Mouse (Mus musculus): Measurements from ENCODE around the gene Olfr700.
"Not testable (repeated sequence)": the region's sequence is repeated elsewhere in the genome, so short reads cannot be mapped to it uniquely, and the experiment has no call there.

Gene Olfr700

DNA sequence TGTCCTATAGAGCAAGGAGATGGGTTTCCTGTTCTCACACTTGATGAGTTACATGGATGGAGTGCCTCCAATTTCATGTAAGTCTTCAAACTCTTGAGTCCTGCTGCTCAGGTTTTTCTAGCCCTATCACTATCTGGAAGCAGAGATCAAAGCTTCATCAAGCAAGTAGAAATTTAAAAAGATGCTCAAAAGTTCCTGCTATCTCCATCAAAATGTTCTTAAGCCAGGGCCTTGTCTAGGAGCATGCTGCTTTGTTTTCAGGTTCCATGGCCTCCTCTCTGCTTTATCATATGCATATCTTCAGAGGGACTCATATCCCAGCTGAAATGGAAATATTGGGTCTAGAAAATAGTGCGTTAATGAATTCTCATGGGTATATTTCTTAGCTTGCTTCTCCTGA lies at the start of gene Olfr700:
Olfr700 (minus strand) TSS at position 101 of the 400 bp plus-strand sequence.
- DNase-seq (ENCODE audit: low read depth, low spot score) = no peak

DNA sequence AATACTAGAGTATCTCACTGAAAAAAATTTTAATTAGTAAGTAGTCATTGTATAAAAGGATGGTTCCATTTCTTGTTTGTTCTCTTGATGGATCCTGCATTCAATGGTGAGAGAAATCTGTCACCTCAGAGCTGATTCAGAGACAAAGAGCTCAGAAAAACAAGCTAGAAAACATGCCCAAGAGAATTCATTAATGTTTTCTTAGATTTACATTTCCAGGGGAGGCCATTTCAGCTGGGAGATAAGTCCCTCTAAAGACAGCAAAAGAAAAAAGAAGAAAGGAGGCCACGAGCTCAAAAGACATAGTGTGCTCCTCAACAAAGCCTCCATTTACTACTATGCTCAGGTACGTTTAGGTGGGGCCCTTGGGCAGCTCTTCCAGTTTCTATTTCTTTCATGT lies 34.4 kb upstream of the Olfr700 start, which contains the start of gene Olfr703:
Olfr703 (plus strand) TSS at position 301 of the 400 bp plus-strand sequence.
- DNase-seq (ENCODE audit: low read depth, low spot score) = no peak

- no peak for DNase-seq (ENCODE audit: low read depth, low spot score)
Observed at GRCm38 (mm10) chr7:106833793-106834192, 25.2 kb upstream of the Olfr700 start, which contains the start of gene Olfr702. TSS of gene Olfr702 (minus strand) at chr7:106833893.

GRCm38 (mm10) chr7:106818414-106818813 lies 9.8 kb upstream of the Olfr700 start:
- no peak for DNase-seq (ENCODE audit: low read depth, low spot score)

DNA sequence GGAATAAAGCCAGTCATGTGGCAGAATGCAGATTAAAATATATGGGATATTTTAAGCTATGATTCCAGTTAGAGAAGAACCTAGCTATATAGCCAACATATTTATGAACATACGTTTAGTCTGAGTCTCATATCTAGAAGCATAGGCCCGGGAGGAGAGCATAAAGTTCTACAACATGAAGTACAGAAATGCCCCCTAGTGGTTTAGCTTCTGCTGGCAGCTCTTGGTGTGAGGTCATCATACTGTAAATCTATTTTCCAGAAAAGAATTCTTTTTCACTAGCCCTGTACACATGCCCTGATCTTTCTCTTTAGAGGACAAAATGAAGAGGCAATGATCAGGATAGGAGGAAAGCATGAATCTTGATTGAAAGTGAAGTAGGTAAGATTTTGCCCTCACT lies 7.1 kb upstream of the Olfr700 start:
- DNase-seq (ENCODE audit: low read depth, low spot score) = no peak

GRCm38 (mm10) chr7:106813829-106814228 lies 5.2 kb upstream of the Olfr700 start, which contains the start of gene Olfr701:
TSS of gene Olfr701 (plus strand) at chr7:106814129.
- no peak for DNase-seq (ENCODE audit: low read depth, low spot score)

DNA sequence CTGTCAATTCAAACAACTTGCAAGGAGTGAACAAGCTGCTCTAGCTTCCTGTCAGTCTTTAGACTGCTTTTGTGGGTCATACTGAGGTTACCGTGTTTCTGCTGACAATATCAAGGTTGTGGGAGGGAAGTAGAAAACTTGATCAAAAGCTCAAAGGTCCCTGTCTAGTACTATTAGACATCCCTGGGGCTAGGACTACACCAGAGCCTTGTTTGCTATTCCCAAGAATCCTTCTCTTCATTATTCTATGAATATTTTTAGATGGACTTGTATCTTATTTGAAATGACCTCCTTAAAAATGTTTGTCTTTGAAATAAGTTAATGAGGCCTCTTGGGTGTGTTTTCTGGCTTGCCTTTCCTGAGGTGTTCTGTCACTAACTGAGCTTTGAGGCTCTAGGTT lies 15.5 kb downstream of the Olfr700 start, which contains the start of gene Olfr699:
Olfr699 (minus strand) TSS at position 101 of the 400 bp plus-strand sequence.
- no peak for DNase-seq (ENCODE audit: low read depth, low spot score)

GRCm38 (mm10) chr7:106788330-106788729 lies 20.3 kb downstream of the Olfr700 start:
- DNase-seq (ENCODE audit: low read depth, low spot score) = no peak

DNA sequence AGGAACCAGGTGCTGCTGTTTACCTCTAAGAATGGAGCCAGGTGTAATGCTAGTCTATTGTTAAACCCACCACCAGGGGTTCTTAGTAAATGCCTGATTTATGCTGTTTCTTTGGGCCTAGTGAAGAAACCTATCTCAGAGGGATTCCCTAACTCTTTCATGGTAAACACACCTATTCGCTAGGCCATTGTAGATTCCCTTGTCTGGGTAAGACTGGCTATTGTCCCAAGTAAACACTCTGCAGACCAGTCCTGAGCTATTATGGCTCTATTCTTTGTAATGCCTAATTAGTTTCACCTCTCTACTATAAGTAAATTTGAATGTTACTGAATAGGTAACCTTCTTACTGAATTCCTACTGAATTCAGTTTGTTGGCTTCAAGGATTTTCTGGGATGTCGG lies 47.6 kb downstream of the Olfr700 start:
- DNase-seq (ENCODE audit: low read depth, low spot score) = not testable (repeated sequence)

GRCm38 (mm10) chr7:106758800-106759199 lies 49.8 kb downstream of the Olfr700 start:
- peak; percentile 5 for DNase-seq (ENCODE audit: low read depth, low spot score)

Data from skeletal muscle tissue, adult 2 months (tissue).